Mouse (Mus musculus): ENCODE data around the gene Sptb.

Gene Sptb

GRCm38 (mm10) chr12:76710351-76711100 is at the start of gene Sptb:
TSS of gene Sptb (minus strand) at chr12:76710547.
- peak; percentile 44 for DNase-seq

DNA sequence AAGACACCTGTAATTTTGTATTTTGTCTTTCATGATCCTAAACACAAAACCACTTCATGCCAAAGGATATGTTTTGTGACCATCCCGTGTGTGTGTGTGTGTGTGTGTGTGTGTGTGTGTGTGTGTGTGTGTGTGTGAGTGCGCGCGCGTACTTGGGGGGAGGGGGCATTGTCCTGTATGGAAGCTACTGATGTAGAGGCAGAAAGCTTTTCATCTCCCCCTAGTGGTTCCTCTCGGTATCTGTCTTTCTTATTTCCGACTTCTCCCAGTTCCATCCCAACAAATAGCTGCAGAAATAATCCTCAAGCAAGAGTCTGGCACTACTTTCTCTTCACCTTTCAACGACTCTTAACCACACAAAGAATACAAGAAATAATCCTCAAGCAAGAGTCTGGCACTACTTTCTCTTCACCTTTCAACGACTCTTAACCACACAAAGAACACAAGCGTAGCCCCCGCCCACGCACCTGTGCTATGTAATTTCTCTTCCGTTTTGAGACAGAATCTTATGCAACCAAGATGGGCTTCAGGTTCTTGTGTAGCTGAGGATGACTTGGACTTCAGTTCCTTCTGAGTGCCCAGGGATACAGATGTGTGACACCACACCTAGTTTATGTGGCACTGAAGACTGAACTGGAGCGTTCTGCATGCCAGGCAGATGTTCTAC is 42.4 kb upstream of the Sptb start:
- DNase-seq, result no peak

GRCm38 (mm10) chr12:76750866-76751459 is 40.6 kb upstream of the Sptb start:
- no peak for DNase-seq

- no peak for DNase-seq
Measured at GRCm38 (mm10) chr12:76727955-76728354, 17.6 kb upstream of the Sptb start.

DNA sequence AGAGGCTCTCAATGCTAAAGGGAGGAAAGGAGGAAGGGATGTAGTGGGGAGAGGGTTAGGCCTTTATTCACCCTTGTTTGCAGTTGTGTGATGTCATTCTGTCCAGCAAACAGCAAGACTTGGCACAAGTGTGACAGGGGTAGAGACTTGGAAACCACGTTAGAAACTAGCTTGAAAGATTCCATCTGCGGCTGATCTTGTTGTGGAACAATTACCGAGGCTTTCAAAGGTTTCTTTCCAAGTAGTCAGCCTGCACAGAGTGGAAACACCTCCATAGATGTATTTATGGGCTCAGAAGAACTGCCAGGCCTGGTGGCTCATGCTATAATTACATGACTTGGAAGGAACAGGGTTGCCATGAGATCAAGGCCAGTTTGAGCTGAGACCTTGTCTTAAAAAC is 11.7 kb upstream of the Sptb start:
- DNase-seq, result no peak

GRCm38 (mm10) chr12:76720572-76720971 is 10.2 kb upstream of the Sptb start:
- DNase-seq, result no peak

- no peak for DNase-seq
Measured at GRCm38 (mm10) chr12:76718384-76718783, 8.0 kb upstream of the Sptb start.

DNA sequence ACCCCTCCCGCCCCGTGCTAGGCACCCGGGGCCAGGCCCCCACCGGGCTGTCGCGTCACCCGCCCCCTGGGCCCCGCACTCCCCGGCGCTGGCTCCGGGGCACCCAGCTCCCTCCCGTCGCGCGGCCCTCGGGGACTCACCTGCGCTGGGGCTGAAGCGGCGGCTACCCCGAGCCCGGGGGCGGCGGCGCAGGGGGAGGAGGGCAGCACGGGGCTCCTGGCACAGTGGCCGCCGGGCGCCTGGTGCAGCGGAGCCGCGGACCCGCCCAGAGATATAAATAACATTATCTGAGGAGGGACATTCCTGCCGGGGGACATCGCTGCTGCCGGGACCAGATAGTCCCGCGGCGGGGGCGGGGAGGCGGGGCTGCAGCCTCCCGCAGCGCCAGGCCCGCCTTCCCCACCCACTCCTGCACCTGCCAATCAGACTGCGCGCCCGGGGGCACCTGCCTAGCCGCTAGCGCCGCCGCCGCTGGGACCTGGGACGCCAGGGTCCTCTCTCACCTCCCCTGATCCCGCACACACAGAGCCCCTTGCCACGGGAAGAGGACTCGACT is 474 bp downstream of the Sptb start:
- peak; percentile 49 for DNase-seq

DNA sequence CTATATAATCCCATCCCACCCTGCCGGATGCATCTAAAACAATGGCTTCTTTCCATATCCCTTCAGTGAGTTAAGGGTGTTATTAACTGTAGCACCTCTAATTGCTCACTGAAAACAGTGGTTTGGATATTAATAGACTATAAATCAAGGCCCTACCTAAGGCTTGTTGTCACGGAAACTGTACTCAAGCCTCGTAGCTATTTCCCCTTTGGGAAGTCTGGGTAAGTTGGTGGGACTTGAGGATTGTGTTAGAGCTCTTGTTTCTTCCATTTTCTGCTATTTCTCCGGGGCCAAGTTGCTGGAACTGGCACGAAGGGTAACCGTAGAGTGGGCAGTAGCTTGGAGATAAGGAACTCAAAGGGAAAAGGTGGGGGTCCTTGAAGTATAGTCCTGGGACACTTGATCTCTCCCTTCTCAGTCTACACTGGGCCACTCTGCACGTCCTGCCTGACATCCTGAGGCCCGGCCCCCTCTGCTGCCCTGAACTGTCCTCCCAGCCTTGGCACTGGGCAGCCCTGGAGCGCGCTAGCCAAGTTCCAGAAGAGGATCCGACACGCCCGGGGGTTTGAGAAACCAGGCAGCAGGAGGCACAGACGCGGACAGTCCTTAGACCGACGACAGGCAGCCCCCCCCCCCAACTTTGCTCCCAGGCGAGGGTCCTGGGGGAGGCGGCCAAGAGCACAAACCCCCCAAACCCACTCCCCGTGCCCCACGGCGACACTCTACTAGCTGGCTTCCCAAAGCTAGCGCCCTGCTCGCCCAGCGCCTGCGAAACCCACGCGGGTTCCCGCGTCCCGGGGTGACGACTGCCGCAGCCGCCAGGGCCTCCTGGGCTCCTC is 1.2 kb downstream of the Sptb start:
- DNase-seq, result peak; percentile 22

DNA sequence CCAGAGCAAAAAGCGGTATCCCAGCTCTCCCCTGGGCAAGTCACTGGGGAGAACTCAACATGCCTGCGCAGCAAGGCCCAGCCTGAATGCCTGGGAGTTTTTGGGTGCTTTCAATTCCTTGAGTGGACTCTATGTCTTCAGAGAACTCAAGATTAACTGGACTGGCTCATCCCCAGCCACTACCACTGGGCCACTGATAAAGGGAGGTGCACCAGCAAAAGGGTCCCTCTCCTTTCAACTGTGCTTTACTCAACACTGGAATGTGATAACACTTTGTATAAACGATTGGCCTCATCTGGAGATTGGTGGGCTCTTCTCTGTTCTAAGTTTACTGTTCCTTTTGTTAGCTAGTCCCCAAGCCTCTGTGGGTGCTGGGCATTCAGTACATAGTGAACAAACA is 2.2 kb downstream of the Sptb start:
- DNase-seq, result no peak

DNA sequence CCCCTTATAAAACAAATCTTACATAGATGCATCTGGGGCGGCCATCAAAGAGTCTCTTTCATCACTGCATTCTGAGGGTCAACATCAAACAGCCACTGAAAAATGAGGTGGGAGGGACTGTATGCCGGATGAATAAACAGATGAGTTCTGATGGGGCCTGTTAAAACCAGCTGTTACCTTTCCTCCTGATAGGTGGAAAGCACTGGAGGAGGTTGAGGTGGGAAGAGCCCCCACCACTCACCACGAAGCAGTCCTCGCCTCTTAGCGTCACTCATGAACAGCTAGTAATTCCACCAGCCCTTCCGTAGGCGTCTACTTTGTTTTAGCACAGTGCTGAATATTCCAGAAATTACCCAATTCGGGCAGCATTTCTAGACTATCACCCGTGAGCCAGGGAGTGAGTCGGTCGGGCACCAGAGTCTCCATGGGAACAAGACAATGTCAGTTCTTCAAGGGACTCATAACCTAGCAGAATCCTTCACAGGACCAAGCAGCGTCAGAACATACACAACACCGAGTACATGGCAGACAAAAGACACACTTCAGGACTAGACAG is 13.9 kb downstream of the Sptb start:
- DNase-seq, result no peak

DNA sequence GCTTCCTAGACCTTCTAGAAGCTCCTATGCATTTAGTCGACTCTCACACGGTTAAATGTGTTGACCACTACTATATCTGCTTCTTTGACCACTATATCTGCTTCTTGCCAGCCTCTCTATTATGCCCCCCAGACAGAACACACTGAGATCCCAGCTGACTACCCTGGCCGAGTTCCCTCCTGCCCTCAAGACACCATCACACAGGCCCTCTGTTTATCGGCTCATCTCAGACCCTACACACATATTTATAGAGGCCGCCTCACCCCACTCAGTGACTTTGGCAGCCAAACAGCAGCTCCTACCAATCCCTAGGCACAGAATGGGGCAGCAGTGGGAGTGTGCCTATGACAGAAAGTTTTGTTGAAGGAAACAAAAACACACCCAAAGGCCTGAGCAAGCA is 14.6 kb downstream of the Sptb start:
- no peak for DNase-seq

DNA sequence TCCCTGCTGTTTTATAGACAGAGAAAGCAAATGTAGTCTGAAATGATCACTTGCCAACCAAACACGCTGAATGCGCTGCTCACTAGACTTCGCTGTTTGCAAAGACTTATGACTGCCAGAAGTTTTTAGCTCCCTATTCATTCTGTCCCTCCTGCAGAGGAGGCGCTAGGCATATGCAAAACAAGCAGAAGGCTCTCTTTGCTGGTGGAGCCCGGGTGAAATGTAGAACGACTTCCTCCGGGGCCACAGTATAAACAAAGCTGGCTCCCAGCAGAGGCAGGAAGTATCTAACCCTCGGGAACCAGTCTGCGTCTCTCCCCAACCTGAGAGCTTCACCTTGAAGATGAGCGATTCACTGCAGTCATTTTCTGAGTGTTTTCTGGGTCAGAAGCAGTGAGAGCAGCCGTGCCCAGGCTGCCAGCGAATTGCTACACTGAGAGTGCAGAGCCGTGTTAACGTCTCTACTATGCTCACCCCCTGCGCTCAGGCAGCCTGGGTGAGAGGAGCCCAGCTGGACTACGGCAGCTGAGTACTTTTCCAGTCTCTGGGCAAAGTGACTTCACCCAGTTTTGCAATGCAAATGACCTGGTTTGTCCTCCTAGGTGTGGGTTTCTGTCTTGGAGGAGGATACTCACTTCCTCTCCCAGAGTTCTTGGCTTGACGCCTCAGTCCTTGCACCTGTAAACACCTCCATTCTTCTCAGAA is 15.4 kb downstream of the Sptb start:
- DNase-seq, result peak; percentile 26

- DNase-seq, result no peak
Measured at GRCm38 (mm10) chr12:76687498-76688200, 22.7 kb downstream of the Sptb start.

DNA sequence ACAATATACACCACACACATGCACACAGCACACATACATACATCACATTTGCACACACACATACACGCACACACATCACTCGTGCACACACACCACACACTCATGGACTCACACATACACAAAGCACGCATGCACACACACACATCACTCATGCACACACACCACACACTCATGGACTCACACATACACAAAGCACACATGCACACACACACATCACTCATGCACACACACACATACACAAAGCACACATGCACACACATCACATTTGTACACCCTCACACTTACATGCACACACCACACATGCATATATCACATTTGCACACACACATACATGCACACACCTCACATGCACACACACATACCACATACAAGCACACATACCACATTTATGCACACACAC is 24.7 kb downstream of the Sptb start:
- no peak for DNase-seq

GRCm38 (mm10) chr12:76684493-76684892 is 25.9 kb downstream of the Sptb start:
- no peak for DNase-seq

GRCm38 (mm10) chr12:76681937-76682336 is 28.4 kb downstream of the Sptb start:
- no peak for DNase-seq

DNA sequence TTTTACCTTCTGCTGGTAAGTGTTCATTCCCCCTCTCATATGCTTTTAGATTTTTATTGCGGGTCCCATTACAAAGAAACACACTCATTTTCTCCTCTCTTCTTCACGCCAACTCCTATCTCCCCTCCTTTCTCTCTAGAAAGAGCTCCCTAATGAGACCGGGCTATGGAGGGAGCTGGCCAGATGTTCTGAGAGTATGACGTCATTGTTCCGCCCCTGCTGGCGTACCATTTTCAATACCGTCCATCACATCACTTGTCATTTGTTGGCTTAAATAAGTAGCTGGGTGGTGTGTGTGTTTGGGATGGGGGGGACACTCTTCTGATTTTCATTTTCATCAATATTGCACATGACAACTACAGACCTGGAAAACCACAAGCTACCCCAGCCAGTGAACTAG is 33.3 kb downstream of the Sptb start:
- DNase-seq, result no peak

DNA sequence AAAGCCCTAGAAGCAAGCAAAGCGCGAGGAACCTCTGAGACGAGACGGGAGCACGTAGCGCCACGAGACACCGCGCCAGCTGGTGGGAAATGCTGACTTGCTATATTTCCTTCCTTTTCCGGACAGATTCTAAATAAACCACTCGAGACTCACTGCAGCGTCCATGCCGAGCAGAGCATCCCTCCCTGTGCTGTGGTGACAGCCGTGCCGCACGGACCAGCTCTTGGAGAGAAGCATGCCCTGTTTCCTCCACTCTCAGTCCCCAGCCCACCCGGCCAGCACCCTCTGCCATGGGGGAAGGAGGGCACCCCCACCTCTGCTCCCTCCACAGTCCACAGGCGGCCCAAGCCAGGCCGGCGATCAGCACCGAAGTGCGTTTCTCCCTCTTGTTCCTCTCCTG is 33.9 kb downstream of the Sptb start:
- no peak for DNase-seq

- DNase-seq, result no peak
Measured at GRCm38 (mm10) chr12:76675364-76675763, 35.0 kb downstream of the Sptb start.

GRCm38 (mm10) chr12:76673794-76674222 is 36.5 kb downstream of the Sptb start:
- DNase-seq, result no peak
